Mouse (Mus musculus): Measurements from ENCODE around the gene Sos1. TPM values are rescaled to one million over a fixed set of nuclear protein-coding genes. Genes with fewer than 3 reads are reported as not detected.

Sos1 gene
- 23.9 to 27.2 TPM (median 25.6 TPM) in 4 replicates for total RNA-seq (2023)

DNA sequence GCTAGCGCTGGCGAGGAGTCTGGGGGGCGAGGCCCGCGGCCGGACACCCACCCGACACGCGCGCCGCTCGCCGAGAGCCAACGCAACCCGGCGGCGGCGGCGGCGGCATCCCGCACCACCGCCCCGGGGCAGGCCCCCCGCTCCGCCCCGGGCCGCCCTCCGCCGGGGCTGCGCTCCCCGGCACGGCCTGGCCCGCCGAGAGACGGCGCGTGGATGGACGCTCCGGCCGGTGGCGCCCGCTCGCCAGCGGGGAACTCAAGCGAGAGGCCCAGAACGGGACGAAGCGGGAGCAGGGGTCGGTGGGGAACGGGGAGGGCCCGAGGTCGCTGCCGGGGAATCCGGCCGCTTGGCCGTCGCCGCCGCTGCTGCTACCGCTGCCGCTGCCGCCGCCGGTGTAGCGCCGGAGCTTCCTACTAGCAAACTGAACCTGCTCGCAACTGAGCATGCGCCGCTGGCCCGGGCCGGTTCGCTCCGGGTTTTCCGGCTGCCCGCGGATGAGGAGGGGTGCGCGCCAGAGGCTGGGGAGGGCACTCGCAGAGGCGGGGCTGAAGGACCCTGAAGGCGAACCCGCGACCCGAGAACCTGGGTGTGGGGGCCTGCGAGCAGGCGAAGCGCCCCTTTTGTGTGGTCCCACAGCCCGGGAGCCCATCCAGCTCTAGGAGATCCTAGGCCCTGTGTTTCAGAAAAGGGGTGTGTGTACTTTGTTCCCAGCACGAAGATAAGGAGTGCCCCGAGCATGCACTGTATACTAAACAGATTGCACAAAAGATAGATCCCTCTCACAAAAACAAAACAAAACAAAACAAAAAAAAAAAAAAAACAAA is at the start of gene Sos1:
TSS of gene Sos1 (minus strand) at position 423 of the 824 bp plus-strand sequence.

DNA sequence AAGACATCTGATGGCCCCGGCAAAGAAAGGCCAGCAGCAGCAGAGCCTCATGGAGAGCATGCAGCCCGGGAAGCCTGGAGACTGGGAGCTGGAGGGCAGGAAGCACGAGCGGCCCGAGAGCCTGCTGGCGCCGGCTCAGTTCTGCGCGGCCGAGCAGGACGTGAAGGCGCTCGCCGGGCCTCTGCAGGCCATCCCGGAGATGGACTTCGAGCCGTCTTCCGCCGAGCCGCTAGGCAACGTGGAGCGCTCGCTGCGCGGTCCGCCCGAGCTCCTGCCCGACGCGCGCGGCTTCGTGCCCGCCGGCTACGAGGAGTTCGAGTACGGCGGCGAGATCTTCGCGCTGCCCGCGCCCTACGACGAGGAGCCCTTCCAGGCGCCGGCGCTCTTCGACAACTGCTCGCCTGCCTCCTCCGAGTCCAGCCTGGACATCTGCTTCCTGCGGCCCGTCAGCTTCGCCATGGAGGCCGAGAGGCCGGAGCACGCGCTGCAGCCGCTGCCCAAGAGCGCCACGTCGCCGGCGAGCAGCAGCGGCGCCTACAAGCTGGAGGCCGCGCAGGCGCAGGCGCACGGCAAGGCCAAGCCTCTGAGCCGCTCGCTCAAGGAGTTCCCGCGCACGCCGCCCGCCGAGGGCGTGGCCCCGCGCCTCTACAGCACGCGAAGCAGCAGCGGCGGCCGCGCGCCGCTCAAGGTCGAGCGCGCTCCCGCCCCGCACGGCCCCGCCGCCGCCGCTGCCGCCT is 107.1 kb downstream of the Sos1 start, which contains the start of gene Gm10190:
TSS of gene Gm10190 (minus strand) at position 553 of the 737 bp plus-strand sequence.

Other genes starting within 250 kb of the Sos1 start
- 1.3 to 3.9 TPM (median 2.5 TPM) in 4 replicates for gene Morn2, start 190.2 kb downstream of the Sos1 start, total RNA-seq (2023)
- 46.8 to 48.3 TPM (median 47.6 TPM) in 4 replicates for gene Dhx57, start 190.0 kb downstream of the Sos1 start, total RNA-seq (2023)
- 0.95 TPM in 1 of 4 replicates, not detected in the others for gene Arhgef33, start 173.0 kb downstream of the Sos1 start, total RNA-seq (2023)
- not detected in 4 replicates for gene Gm10190, start 106.9 kb downstream of the Sos1 start, total RNA-seq (2023)
- gene Cdkl4, start 97.4 kb upstream of the Sos1 start, total RNA-seq (2023), result 0.21 to 0.58 TPM (median 0.26 TPM) in 3 of 4 replicates, not detected in the other
- gene Map4k3, start 248.0 kb upstream of the Sos1 start, total RNA-seq (2023), result 20.6 to 23.1 TPM (median 21.8 TPM) in 4 replicates